15 mouse cellular contexts compared by ENCODE assay signal in genomic region chr2:31876446-31876845, GRCm38 (mm10). TPM values are rescaled to one million over a fixed set of nuclear protein-coding genes. Genes with fewer than 3 reads are reported as not detected.
DNase-seq lines count a peak whose midpoint lies in the region; ATAC-seq and TF ChIP-seq lines count a peak whose summit lies in the region.
"Had no signal": no experiment of that assay in that cellular context is flagged by ENCODE, and none has a peak within 500 bp of the region (broad histone marks: within the 10 kb centered on the region; RNA-seq: fewer than 3 reads in every experiment).

No protein-coding gene starts in this region.

- H3K4me3 ChIP-seq in embryonic facial prominence, embryonic 14.5 days (ENCODE audit: low read depth, low read length): no peak overlapping the region
- H3K4me3 ChIP-seq in embryonic facial prominence, embryonic 10.5 days: no peak overlapping the region
- no peak overlapping the region for H3K4me3 ChIP-seq in intestine, embryonic 16.5 days (ENCODE audit: low read length)
- H3K4me3 ChIP-seq in intestine, postnatal 0 days (ENCODE audit: low read depth, low read length): no peak overlapping the region
- H3K4me3 ChIP-seq in cerebellum, adult 2 months (replicated peaks; ENCODE audit: insufficient read depth, low read depth, low read length): no peak overlapping the region
- H3K4me3 ChIP-seq: limb, embryonic 13.5 days had no signal

- peaks cover 12% of the 10 kb centered on the region for H3K27me3 ChIP-seq in embryonic facial prominence, embryonic 14.5 days (replicated peaks; ENCODE audit: control insufficient read depth, insufficient read depth, low read length)
- peaks cover 67% of the 10 kb centered on the region for H3K27me3 ChIP-seq in embryonic facial prominence, embryonic 10.5 days (replicated peaks; ENCODE audit: low read depth, poor library complexity, severe bottlenecking)
- peaks cover 10% of the 10 kb centered on the region; the same call in 1 of the 2 replicates for H3K27me3 ChIP-seq in intestine, embryonic 16.5 days (replicated peaks; ENCODE audit: control insufficient read depth, insufficient read depth, low read length)
- H3K27me3 ChIP-seq in intestine, postnatal 0 days (replicated peaks; ENCODE audit: control insufficient read depth, insufficient read depth, low read length): no peaks in the 10 kb centered on the region
- no peaks in the 10 kb centered on the region; the same call in 1 of the 2 replicates for H3K27me3 ChIP-seq in cerebellum, adult 2 months (ENCODE audit: control insufficient read depth, insufficient read depth, low read length)

- TF ChIP-seq CTCF in intestine, postnatal 0 days (IDR thresholded peaks at IDR 0.05; ENCODE audit: low read depth): no peak
- no peak for TF ChIP-seq CTCF in cerebellum, adult 2 months (IDR thresholded peaks at IDR 0.05; ENCODE audit: borderline replicate concordance, insufficient read depth, low read depth, low read length)

- H3K9me3 ChIP-seq in embryonic facial prominence, embryonic 14.5 days (ENCODE audit: control insufficient read depth, low read length): peaks cover 4% of the 10 kb centered on the region; the same call in 1 of the 2 replicates
- H3K9me3 ChIP-seq in embryonic facial prominence, embryonic 10.5 days: peaks cover 7% of the 10 kb centered on the region
- H3K9me3 ChIP-seq in intestine, embryonic 16.5 days (ENCODE audit: control insufficient read depth, low read length): no peaks in the 10 kb centered on the region
- no peaks in the 10 kb centered on the region for H3K9me3 ChIP-seq in intestine, postnatal 0 days (ENCODE audit: control insufficient read depth)
- H3K9me3 ChIP-seq: G1E had no signal

- WGBS in embryonic facial prominence, embryonic 14.5 days: 23% methylated on average over 12 of the region's 12 CpGs
- WGBS in embryonic facial prominence, embryonic 10.5 days: 27% methylated on average over 12 of the region's 12 CpGs
- WGBS in intestine, embryonic 16.5 days: 39% methylated on average over 12 of the region's 12 CpGs
- 48% methylated on average over 12 of the region's 12 CpGs for WGBS in intestine, postnatal 0 days
- WGBS in cerebellum, adult 2 months: 29% methylated on average over 12 of the region's 12 CpGs

- peak; percentile 33 for DNase-seq in embryonic facial prominence, embryonic 14.5 days (ENCODE audit: low spot score)
- DNase-seq in embryonic facial prominence, embryonic 10.5 days (ENCODE audit: low spot score): no peak
- peak; percentile 46 to 54 for DNase-seq in right cerebral cortex, adult 2 months (ENCODE audit: low spot score in 2 of 2)
- no peak for DNase-seq in right cerebral cortex, postnatal 14 days
- peak; percentile 27 for DNase-seq in telencephalon, adult 2 months (ENCODE audit: low read depth, low spot score)
- no peak for DNase-seq in cerebellum, adult 2 months
- DNase-seq: cerebellum, adult 8-10 months; kidney, adult 11 months; kidney, postnatal 25 days; lung, adult 18-20 months had no signal

- no peaks in the 10 kb centered on the region for H3K36me3 ChIP-seq in embryonic facial prominence, embryonic 14.5 days (ENCODE audit: control insufficient read depth, insufficient read depth, low read length)
- no peaks in the 10 kb centered on the region for H3K36me3 ChIP-seq in embryonic facial prominence, embryonic 10.5 days (replicated peaks)
- H3K36me3 ChIP-seq in intestine, embryonic 16.5 days (ENCODE audit: control insufficient read depth, insufficient read depth, low read length): no peaks in the 10 kb centered on the region
- no peaks in the 10 kb centered on the region for H3K36me3 ChIP-seq in intestine, postnatal 0 days (ENCODE audit: control insufficient read depth, insufficient read depth)
- H3K36me3 ChIP-seq: G1E; limb, embryonic 13.5 days had no signal

- TF ChIP-seq POLR2A in cerebellum, adult 2 months (IDR thresholded peaks at IDR 0.05; ENCODE audit: borderline replicate concordance, insufficient read depth, low read length): no peak

- H3K4me1 ChIP-seq in embryonic facial prominence, embryonic 14.5 days (ENCODE audit: control insufficient read depth, insufficient read depth, low read length): peaks cover 5% of the 10 kb centered on the region; the same call in 1 of the 2 replicates
- peaks cover 21% of the 10 kb centered on the region for H3K4me1 ChIP-seq in embryonic facial prominence, embryonic 10.5 days
- H3K4me1 ChIP-seq in intestine, embryonic 16.5 days (ENCODE audit: control insufficient read depth, insufficient read depth, low read length): no peaks in the 10 kb centered on the region
- no peaks in the 10 kb centered on the region for H3K4me1 ChIP-seq in intestine, postnatal 0 days (replicated peaks; ENCODE audit: control insufficient read depth, insufficient read depth, low read length)
- H3K4me1 ChIP-seq in cerebellum, adult 2 months (ENCODE audit: control insufficient read depth, insufficient read depth, low read length): no peaks in the 10 kb centered on the region

- ATAC-seq in embryonic facial prominence, embryonic 14.5 days (ENCODE audit: low read depth): no peak
- no peak for ATAC-seq in intestine, embryonic 16.5 days
- no peak for ATAC-seq in intestine, postnatal 0 days
- ATAC-seq: activated CD4-positive, CD25-positive, alpha-beta regulatory T cell, adult 4 months had no signal

- no peak overlapping the region for H3K4me2 ChIP-seq in embryonic facial prominence, embryonic 14.5 days (ENCODE audit: low read depth, low read length)
- no peak overlapping the region for H3K4me2 ChIP-seq in intestine, embryonic 16.5 days (ENCODE audit: low read depth, low read length)
- no peak overlapping the region for H3K4me2 ChIP-seq in intestine, postnatal 0 days (replicated peaks; ENCODE audit: low read depth)
- H3K4me2 ChIP-seq: limb, embryonic 13.5 days had no signal

- H3K27ac ChIP-seq in embryonic facial prominence, embryonic 14.5 days (replicated peaks; ENCODE audit: low read depth, low read length): no peak overlapping the region
- H3K27ac ChIP-seq in embryonic facial prominence, embryonic 10.5 days (replicated peaks): no peak overlapping the region
- no peak overlapping the region for H3K27ac ChIP-seq in intestine, embryonic 16.5 days (ENCODE audit: low read length)
- no peak overlapping the region for H3K27ac ChIP-seq in intestine, postnatal 0 days (ENCODE audit: low read depth, low read length)
- H3K27ac ChIP-seq in cerebellum, adult 2 months (ENCODE audit: insufficient read depth, low read length): no peak overlapping the region
- H3K27ac ChIP-seq: limb, embryonic 13.5 days had no signal

- no peak overlapping the region for H3K9ac ChIP-seq in embryonic facial prominence, embryonic 14.5 days (ENCODE audit: low read depth, low read length)
- H3K9ac ChIP-seq in intestine, embryonic 16.5 days (ENCODE audit: low read depth, low read length): peak overlapping the region; percentile 40; the same call in 1 of the 2 replicates
- H3K9ac ChIP-seq in intestine, postnatal 0 days (ENCODE audit: low read depth, low read length): no peak overlapping the region
- H3K9ac ChIP-seq: limb, embryonic 13.5 days had no signal

RNA-seq across cellular contexts. Expression of gene Lamc3, which starts 10.6 kb away (rescaled TPM):
- polyA plus RNA-seq in embryonic facial prominence, embryonic 14.5 days (2014; fragmentation: Nextera tagmentation; extraction: Ambion mirVana): 2.0 and 2.2 TPM in 2 replicates
- polyA plus RNA-seq in embryonic facial prominence, embryonic 10.5 days (2016; fragmentation: Nextera tagmentation; extraction: Ambion mirVana): 2.3 TPM in 2 replicates
- polyA plus RNA-seq in intestine, embryonic 16.5 days (2015; fragmentation: Nextera tagmentation; extraction: Ambion mirVana): 0.44 and 0.83 TPM in 2 replicates
- 0.44 and 0.48 TPM in 2 replicates for polyA plus RNA-seq in intestine, postnatal 0 days (2015; fragmentation: Nextera tagmentation; extraction: Ambion mirVana)
- 3.8 and 4.0 TPM in 2 replicates for polyA plus RNA-seq in cerebellum, adult 2 months (2012; rRNA removed)
- polyA plus RNA-seq: activated CD4-positive, CD25-positive, alpha-beta regulatory T cell, adult 4 months; G1E had no signal

RNA-seq across cellular contexts. Expression of gene Fibcd1, which starts 30.6 kb away (rescaled TPM):
- polyA plus RNA-seq in embryonic facial prominence, embryonic 14.5 days (2014; fragmentation: Nextera tagmentation; extraction: Ambion mirVana): 0.19 and 0.29 TPM in 2 replicates
- polyA plus RNA-seq in embryonic facial prominence, embryonic 10.5 days (2016; fragmentation: Nextera tagmentation; extraction: Ambion mirVana): 0.17 and 0.35 TPM in 2 replicates
- polyA plus RNA-seq in intestine, embryonic 16.5 days (2015; fragmentation: Nextera tagmentation; extraction: Ambion mirVana): 0.70 and 0.77 TPM in 2 replicates
- 2.0 and 2.3 TPM in 2 replicates for polyA plus RNA-seq in intestine, postnatal 0 days (2015; fragmentation: Nextera tagmentation; extraction: Ambion mirVana)
- 1.3 and 1.5 TPM in 2 replicates for polyA plus RNA-seq in cerebellum, adult 2 months (2012; rRNA removed)
- polyA plus RNA-seq: activated CD4-positive, CD25-positive, alpha-beta regulatory T cell, adult 4 months; G1E had no signal

Comparison
In these comparisons a context has a peak if more than half of its experiments do, and no peak if none do; other contexts are left out.
1. DNase-seq: peak in embryonic facial prominence, embryonic 14.5 days (single experiment), right cerebral cortex, adult 2 months (2 of 2) and telencephalon, adult 2 months (single experiment); none in embryonic facial prominence, embryonic 10.5 days (single experiment), right cerebral cortex, postnatal 14 days (single experiment) and cerebellum, adult 2 months (0 of 2).